Mouse (Mus musculus): ENCODE results near the gene Tmem131l.

- TF ChIP-seq CTCF (IDR thresholded peaks at IDR 0.05; ENCODE audit: low read depth) (no peak), EP300 (optimal IDR thresholded peaks at IDR 0.05) (no peak)
These were observed 91.2 kb downstream of the Tmem131l start for GRCm38 (mm10) chr3:83948801-83949200.

Measured in stomach, postnatal 0 days (tissue).